Mouse (Mus musculus): ENCODE measurements around the gene Zbtb2. TPM values are rescaled to one million over a fixed set of nuclear protein-coding genes. Genes with fewer than 3 reads are reported as not detected.
A peak's percentile ranks its signal among the peaks of the same experiment; 100 is the strongest.
"Not testable (repeated sequence)": the region's sequence is repeated elsewhere in the genome, so short reads cannot be mapped to it uniquely, and the experiment has no call there.

The Zbtb2 gene
- 16.9 and 17.2 TPM in 2 replicates for polyA plus RNA-seq (2015; fragmentation: Nextera tagmentation; extraction: Ambion mirVana)

DNA sequence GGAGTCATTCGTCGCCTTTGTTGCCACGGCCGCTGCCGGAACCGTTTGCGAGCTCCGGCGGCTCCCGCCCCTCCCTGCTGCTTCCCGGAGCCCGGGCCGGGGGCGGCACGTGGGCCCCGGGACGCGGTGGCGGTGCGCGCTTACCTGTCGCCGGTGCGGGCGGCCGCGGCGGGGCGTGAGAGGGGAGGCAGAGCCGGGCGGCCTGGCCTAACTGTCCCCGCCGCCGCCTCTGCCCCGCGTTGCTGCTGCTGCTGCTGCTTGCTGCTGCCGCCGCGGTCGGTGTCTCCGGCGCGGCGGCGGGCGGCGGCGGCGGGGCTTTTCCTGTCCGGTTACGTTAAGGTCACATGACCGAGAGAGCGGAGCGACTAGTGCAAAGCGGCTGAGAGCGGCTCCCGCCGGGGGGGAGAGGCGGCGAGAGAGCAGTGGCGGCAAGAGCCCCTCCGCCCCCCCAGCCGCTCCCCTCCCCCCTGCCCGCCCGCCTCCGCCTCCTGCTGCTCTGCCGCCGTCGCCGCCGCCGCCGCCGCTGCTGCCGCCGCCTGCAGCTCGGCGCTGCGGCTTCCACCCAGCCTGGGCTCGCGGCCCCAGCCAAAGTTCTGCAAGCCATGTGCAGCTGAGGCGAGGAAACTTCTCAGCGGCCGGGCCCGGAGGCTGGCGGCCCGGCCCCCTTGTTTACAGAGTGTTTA lies at the start of gene Zbtb2:
Gene Zbtb2, minus strand, starts transcription at position 408 of the 683 bp plus-strand sequence.
- ATAC-seq (ENCODE audit: low read depth): peak; percentile 2
- WGBS: under 1% methylated on average over 41 of the region's 87 CpGs

DNA sequence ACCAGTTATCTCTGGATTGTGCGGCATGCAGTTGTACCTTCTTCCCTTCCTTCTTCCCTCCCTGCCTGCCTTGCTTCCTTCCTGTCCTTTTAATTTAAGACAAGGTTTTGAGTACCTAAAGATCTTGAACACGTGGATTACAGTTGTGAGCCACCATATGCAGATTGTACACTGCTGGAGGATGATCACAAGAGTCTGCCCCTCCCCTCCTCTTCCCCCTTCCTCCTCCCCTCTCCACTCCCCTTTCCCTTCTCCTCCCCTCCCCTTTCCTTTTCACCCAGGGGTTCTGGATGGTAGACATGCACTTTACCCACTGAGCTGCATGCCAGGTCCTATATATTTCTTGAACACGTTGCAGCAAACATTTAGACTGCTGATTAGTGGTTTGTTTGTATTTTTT lies 47.5 kb upstream of the Zbtb2 start:
- no peaks in the 10 kb centered on the region for H3K9me3 ChIP-seq
- WGBS: 92% methylated on average over 3 of the region's 3 CpGs

More for the DNA sequence above, at the start of gene Zbtb2:
- Histone ChIP-seq H3K36me3 (peaks cover under 1% of the 10 kb centered on the region; the same call in 1 of the 2 replicates), H3K4me1 (replicated peaks) (peaks cover 53% of the 10 kb centered on the region), H3K27me3 (no peaks in the 10 kb centered on the region), H3K4me3 (peak within 1 kb of the TSS; percentile 94), H3K9ac (peak within 1 kb of the TSS; percentile 98), H3K9me3 (no peaks in the 10 kb centered on the region), H3K4me2 (peak within 1 kb of the TSS; percentile 78), H3K27ac (replicated peaks) (peak within 1 kb of the TSS; percentile 100)

DNA sequence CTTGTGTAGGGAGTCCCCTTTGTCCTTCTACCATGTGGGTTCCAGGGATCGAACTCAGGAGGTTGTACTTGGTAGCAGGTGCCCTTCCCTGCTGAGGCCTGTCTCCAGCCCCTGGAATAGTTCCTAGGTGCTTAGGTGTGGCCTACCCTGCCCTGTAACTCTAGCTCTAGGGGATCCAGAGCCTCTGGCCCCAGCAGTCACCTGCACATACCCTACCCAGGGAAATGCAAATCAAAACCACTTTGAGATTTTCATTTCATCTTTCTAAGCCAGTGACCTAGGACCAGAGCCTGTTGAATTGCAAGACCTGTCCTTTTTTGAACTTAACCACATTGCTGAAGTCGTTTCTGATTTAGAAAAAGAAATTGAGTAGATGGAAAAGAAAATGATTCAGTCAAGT lies 46.0 kb upstream of the Zbtb2 start:
- not testable (repeated sequence) for H3K9ac ChIP-seq; H3K9me3 ChIP-seq; H3K27ac ChIP-seq (replicated peaks); H3K4me3 ChIP-seq; ATAC-seq (ENCODE audit: low read depth); H3K27me3 ChIP-seq; H3K4me2 ChIP-seq
- WGBS: 88% methylated on average over 2 of the region's 2 CpGs
- peaks cover 26% of the 10 kb centered on the region for H3K4me1 ChIP-seq (replicated peaks)
- H3K36me3 ChIP-seq: peaks cover 13% of the 10 kb centered on the region; the same call in 1 of the 2 replicates

More for the DNA sequence above, 47.5 kb upstream of the Zbtb2 start:
- Histone ChIP-seq H3K27ac (replicated peaks) (no peak overlapping the region), H3K36me3 (peaks cover 26% of the 10 kb centered on the region), H3K4me3 (no peak overlapping the region), H3K9ac (no peak overlapping the region), H3K4me2 (no peak overlapping the region), H3K27me3 (no peaks in the 10 kb centered on the region), H3K4me1 (replicated peaks) (peaks cover 23% of the 10 kb centered on the region)
- no peak for ATAC-seq (ENCODE audit: low read depth)

- Histone ChIP-seq H3K27ac (replicated peaks) (peak overlapping the region; percentile 87), H3K9me3 (no peaks in the 10 kb centered on the region), H3K27me3 (no peaks in the 10 kb centered on the region), H3K4me3 (peak overlapping the region; percentile 65), H3K4me1 (replicated peaks) (peaks cover 26% of the 10 kb centered on the region), H3K9ac (peak overlapping the region; percentile 77), H3K4me2 (peak overlapping the region; percentile 63), H3K36me3 (peaks cover 13% of the 10 kb centered on the region; the same call in 1 of the 2 replicates)
- WGBS: 13% methylated on average over 19 of the region's 19 CpGs
- peak; percentile 0 for ATAC-seq (ENCODE audit: low read depth)
These were observed 45.3 kb upstream of the Zbtb2 start for GRCm38 (mm10) chr10:4432996-4433755.

DNA sequence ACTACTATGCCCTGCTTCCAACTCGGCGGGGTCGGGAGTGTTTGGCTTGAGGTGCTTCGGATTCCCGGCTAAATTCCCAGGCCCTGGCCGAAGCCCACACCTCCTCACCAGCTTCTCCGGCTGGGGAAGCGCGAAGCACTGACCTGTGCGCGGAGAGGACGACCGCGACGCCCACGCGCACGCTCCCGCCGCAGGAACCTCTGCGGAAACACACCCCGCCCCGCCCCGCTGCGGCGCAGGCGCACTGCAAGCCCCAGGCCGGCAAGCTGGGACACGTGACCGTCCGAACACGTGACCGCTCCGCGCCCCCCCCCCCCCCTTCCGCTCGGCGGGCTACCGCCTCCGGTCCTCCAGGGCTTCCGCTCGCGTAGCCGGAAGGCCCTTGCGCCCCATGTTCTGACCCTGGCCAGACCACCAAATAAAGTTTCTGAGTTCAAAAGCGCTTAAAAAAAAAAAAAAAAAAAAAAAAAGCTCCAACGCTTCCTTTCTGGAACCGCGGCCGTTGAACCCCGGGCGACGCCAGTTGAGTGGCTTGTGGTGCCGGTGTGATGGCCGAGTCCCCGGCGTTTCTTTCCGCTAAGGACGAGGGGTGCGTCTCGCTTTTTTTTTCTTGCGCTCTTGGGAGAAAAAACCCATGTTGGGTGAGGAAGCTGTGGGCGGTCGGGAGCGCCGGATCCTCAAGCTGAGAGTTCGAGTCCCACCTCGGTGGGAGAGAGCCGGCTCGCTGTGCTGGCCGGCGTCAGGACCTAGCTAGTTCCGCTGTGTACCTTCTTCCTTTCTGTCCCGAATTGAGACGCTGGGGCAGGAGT lies 44.4 kb upstream of the Zbtb2 start, which contains the start of the genes Rmnd1 and Armt1:
Gene Rmnd1, minus strand, starts transcription at position 266 of the 809 bp plus-strand sequence.
Gene Armt1, plus strand, starts transcription at position 345 of the 809 bp plus-strand sequence.
- peak; percentile 96 for ATAC-seq (ENCODE audit: low read depth)
- WGBS: under 1% methylated on average over 68 of the region's 75 CpGs

DNA sequence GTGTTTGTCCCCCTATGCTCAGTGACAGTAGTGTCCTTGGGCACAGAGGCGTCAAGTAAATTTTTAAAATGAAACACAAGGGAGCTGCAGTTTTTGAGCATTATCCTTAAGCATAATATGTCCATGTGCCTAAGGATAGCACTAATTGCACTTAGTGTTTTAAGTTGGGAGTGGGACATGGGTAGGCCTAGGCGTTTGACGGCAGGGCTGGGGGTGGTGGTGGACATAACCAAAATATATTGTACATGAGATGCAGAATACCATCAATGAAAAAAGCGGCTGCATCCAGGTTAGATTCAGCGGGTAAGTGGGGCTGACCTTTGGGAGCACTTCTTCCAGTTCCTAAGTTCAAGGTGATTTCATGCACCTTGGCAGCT lies 43.8 kb upstream of the Zbtb2 start:
- H3K4me3 ChIP-seq: peak overlapping the region; percentile 65
- peak overlapping the region; percentile 83 for H3K9ac ChIP-seq
- peaks cover 18% of the 10 kb centered on the region for H3K36me3 ChIP-seq
- peak overlapping the region; percentile 81 for H3K4me2 ChIP-seq
- no peaks in the 10 kb centered on the region for H3K27me3 ChIP-seq
- H3K4me1 ChIP-seq (replicated peaks): peaks cover 26% of the 10 kb centered on the region
- ATAC-seq (ENCODE audit: low read depth): peak; percentile 51
- H3K27ac ChIP-seq (replicated peaks): peak overlapping the region; percentile 80
- no peaks in the 10 kb centered on the region for H3K9me3 ChIP-seq
- 16% methylated on average over 5 of the region's 5 CpGs for WGBS

More for the DNA sequence above, 44.4 kb upstream of the Zbtb2 start, which contains the start of the genes Rmnd1 and Armt1:
- no peaks in the 10 kb centered on the region for H3K9me3 ChIP-seq
- H3K27me3 ChIP-seq: no peaks in the 10 kb centered on the region
- peaks cover 14% of the 10 kb centered on the region; the same call in 1 of the 2 replicates for H3K36me3 ChIP-seq
- peaks cover 26% of the 10 kb centered on the region for H3K4me1 ChIP-seq (replicated peaks)
- H3K27ac ChIP-seq (replicated peaks): peak within 1 kb of the TSS; percentile 87
- peak within 1 kb of the TSS; percentile 83 for H3K9ac ChIP-seq
- H3K4me3 ChIP-seq: peak within 1 kb of the TSS; percentile 65
- H3K4me2 ChIP-seq: peak within 1 kb of the TSS; percentile 81

DNA sequence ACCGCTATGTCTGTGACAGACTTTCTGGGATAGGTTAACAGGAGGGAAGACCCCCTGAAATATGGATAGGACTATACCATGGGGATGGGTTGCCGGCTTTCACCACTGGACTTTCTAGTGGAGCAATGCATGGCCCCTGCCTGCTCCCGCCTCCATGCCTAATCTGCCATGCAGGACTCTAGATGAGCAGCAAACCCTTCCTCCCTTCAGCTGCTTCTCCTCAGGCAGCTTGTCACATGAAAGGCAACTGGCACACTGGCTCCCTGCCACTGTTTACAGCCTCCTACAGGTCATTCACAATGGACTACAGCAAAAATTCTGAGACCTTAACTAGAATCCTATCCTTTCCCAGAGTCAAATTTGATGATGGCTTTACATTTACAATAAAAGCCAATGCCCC lies 42.9 kb upstream of the Zbtb2 start:
- WGBS: 88% methylated on average over 3 of the region's 3 CpGs
- H3K36me3 ChIP-seq: peaks cover 22% of the 10 kb centered on the region
- H3K9me3 ChIP-seq: no peaks in the 10 kb centered on the region
- H3K9ac ChIP-seq: peak overlapping the region; percentile 83
- ATAC-seq (ENCODE audit: low read depth): no peak
- H3K4me1 ChIP-seq (replicated peaks): peaks cover 26% of the 10 kb centered on the region
- no peaks in the 10 kb centered on the region for H3K27me3 ChIP-seq
- no peak overlapping the region for H3K27ac ChIP-seq (replicated peaks)
- H3K4me3 ChIP-seq: peak overlapping the region; percentile 65
- peak overlapping the region; percentile 81 for H3K4me2 ChIP-seq

- Histone ChIP-seq H3K4me1 (replicated peaks) (peaks cover 26% of the 10 kb centered on the region), H3K9me3 (no peaks in the 10 kb centered on the region), H3K9ac (peak overlapping the region; percentile 83; the same call in 1 of the 2 replicates), H3K4me3 (no peak overlapping the region), H3K4me2 (0 out of 2 replicates have a peak overlapping the region, but pooled peaks have one; percentile 81), H3K27ac (replicated peaks) (no peak overlapping the region), H3K27me3 (no peaks in the 10 kb centered on the region), H3K36me3 (peaks cover 24% of the 10 kb centered on the region)
- 91% methylated on average over 8 of the region's 8 CpGs for WGBS
- ATAC-seq (ENCODE audit: low read depth): no peak
These were observed 42.5 kb upstream of the Zbtb2 start for GRCm38 (mm10) chr10:4430399-4430798.

GRCm38 (mm10) chr10:4425245-4425644 lies 37.3 kb upstream of the Zbtb2 start:
- H3K4me3 ChIP-seq: no peak overlapping the region
- H3K36me3 ChIP-seq: peaks cover 64% of the 10 kb centered on the region
- WGBS: 74% methylated on average over 8 of the region's 8 CpGs
- no peak for ATAC-seq (ENCODE audit: low read depth)
- no peaks in the 10 kb centered on the region for H3K9me3 ChIP-seq
- H3K4me2 ChIP-seq: no peak overlapping the region
- H3K4me1 ChIP-seq (replicated peaks): 0 out of 2 replicates have a peak, but pooled peaks cover 1% of the 10 kb centered on the region
- no peak overlapping the region for H3K9ac ChIP-seq
- H3K27me3 ChIP-seq: no peaks in the 10 kb centered on the region
- H3K27ac ChIP-seq (replicated peaks): no peak overlapping the region

DNA sequence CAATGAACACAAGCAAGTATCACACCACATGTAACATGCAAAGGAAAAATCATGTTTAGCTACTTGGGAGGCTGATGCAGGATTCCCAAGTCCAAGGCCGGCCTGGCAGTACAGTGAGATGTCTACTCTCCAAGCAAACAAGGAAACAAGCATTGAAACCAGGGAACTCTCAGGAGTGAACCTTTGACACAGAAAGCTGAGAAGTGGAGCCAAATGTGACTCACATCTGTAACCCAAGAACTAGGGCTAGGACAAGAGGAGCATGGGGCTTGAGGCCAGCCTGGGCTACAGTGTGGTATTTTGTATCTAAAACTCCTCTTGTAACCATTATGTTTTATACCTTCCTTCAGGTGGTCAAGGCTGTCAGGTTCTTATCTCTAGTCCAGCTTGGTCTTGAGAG lies 19.3 kb upstream of the Zbtb2 start:
- H3K27me3 ChIP-seq: no peaks in the 10 kb centered on the region
- no peak overlapping the region for H3K4me2 ChIP-seq
- no peaks in the 10 kb centered on the region for H3K9me3 ChIP-seq
- peaks cover 64% of the 10 kb centered on the region for H3K36me3 ChIP-seq
- H3K4me3 ChIP-seq: no peak overlapping the region
- no peaks in the 10 kb centered on the region for H3K4me1 ChIP-seq (replicated peaks)
- WGBS: 87% methylated on average over 1 of the region's 1 CpGs
- no peak overlapping the region for H3K9ac ChIP-seq
- H3K27ac ChIP-seq (replicated peaks): no peak overlapping the region
- no peak for ATAC-seq (ENCODE audit: low read depth)

DNA sequence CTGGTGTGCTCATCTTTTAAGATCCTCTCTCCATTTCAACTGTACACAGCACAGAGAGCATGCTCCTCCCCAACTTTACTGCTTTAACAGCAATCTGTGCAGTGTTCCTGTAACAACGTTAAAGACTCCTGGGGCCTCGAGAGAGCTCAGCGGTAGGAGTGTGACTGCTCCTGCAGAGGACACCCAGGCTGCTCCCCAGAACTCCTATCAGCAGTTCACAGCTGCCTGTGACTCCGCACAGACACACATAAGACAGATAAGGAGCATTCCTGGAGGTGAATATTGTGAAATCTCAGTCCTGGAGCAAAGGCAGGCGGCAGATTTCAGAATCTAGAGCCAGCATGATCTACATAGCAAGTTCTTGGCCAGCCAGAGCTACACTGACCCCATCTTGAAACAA lies 17.6 kb upstream of the Zbtb2 start:
- H3K4me2 ChIP-seq: no peak overlapping the region
- no peaks in the 10 kb centered on the region for H3K4me1 ChIP-seq (replicated peaks)
- no peaks in the 10 kb centered on the region for H3K27me3 ChIP-seq
- peak; percentile 34; the same call in 1 of the 2 replicates for ATAC-seq (ENCODE audit: low read depth)
- H3K9ac ChIP-seq: 0 out of 2 replicates have a peak overlapping the region, but pooled peaks have one; percentile 5
- no peak overlapping the region for H3K4me3 ChIP-seq
- 87% methylated on average over 5 of the region's 5 CpGs for WGBS
- H3K36me3 ChIP-seq: peaks cover 57% of the 10 kb centered on the region
- no peak overlapping the region for H3K27ac ChIP-seq (replicated peaks)
- no peaks in the 10 kb centered on the region for H3K9me3 ChIP-seq

All from neural tube, embryonic 13.5 days (tissue).